Mouse (Mus musculus): ENCODE data around the gene Sept9.

DNA sequence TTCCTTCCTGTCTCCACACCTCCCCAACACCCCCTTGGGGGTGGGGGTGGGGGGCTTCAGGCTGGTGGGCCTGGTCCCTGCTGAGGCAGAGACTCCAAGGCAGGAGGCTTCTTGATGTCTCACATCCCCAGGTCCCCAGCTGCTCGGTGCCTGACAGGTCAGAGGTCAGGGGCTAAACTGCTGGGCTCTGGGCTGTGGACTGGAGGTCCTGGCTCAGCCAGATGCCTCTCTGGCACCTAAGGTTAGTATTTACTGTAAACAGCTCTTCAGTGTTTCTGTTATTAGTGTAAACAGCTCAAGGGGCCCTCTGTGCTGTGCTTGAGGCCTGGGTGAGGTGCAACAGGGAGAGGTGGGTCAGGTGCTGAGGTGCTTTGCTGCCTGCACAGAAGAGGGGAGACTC lies 78.7 kb downstream of the Sept9 start:
- no peak for TF ChIP-seq CTCF (IDR thresholded peaks at IDR 0.05)
- TF ChIP-seq EP300 (IDR thresholded peaks at IDR 0.05), result no peak
